Mouse (Mus musculus): ENCODE measurements around the gene Abca12. TPM values are rescaled to one million over a fixed set of nuclear protein-coding genes. Genes with fewer than 3 reads are reported as not detected.

The Abca12 gene
- total RNA-seq, 2 experiments from 2014 or later: not detected

- DNase-seq: no peak
Measured at GRCm38 (mm10) chr1:71330349-71330748, 84.4 kb downstream of the Abca12 start.

GRCm38 (mm10) chr1:71312171-71312570 is 102.5 kb downstream of the Abca12 start:
- DNase-seq: no peak

GRCm38 (mm10) chr1:71310614-71311013 is 104.1 kb downstream of the Abca12 start:
- DNase-seq: no peak

GRCm38 (mm10) chr1:71307362-71307761 is 107.3 kb downstream of the Abca12 start:
- no peak for DNase-seq

GRCm38 (mm10) chr1:71306196-71306595 is 108.5 kb downstream of the Abca12 start:
- DNase-seq: no peak

GRCm38 (mm10) chr1:71304588-71304987 is 110.1 kb downstream of the Abca12 start:
- no peak for DNase-seq

- DNase-seq: no peak
Measured at GRCm38 (mm10) chr1:71297021-71297420, 117.7 kb downstream of the Abca12 start.

- no peak for DNase-seq
Measured at GRCm38 (mm10) chr1:71296585-71296984, 118.1 kb downstream of the Abca12 start.

- no peak for DNase-seq
Measured at GRCm38 (mm10) chr1:71291917-71292316, 122.8 kb downstream of the Abca12 start.

GRCm38 (mm10) chr1:71289511-71289910 is 125.2 kb downstream of the Abca12 start:
- peak; percentile 66 for DNase-seq

- DNase-seq: no peak
Measured at GRCm38 (mm10) chr1:71276940-71277339, 137.8 kb downstream of the Abca12 start.

GRCm38 (mm10) chr1:71272550-71272949 is 142.2 kb downstream of the Abca12 start:
- DNase-seq: no peak

GRCm38 (mm10) chr1:71272077-71272476 is 142.6 kb downstream of the Abca12 start:
- DNase-seq: no peak

GRCm38 (mm10) chr1:71270083-71270482 is 144.6 kb downstream of the Abca12 start:
- no peak for DNase-seq

GRCm38 (mm10) chr1:71266630-71267029 is 148.1 kb downstream of the Abca12 start:
- no peak for DNase-seq

- no peak for DNase-seq
Measured at GRCm38 (mm10) chr1:71263532-71263931, 151.2 kb downstream of the Abca12 start.

GRCm38 (mm10) chr1:71244647-71245046 is 170.1 kb downstream of the Abca12 start:
- no peak for DNase-seq

- no peak for DNase-seq
Measured at GRCm38 (mm10) chr1:71241396-71241795, 173.3 kb downstream of the Abca12 start.

GRCm38 (mm10) chr1:71239586-71239985 is 175.1 kb downstream of the Abca12 start:
- DNase-seq: no peak

GRCm38 (mm10) chr1:71235335-71235734 is 179.4 kb downstream of the Abca12 start:
- no peak for DNase-seq

GRCm38 (mm10) chr1:71231211-71231610 is 183.5 kb downstream of the Abca12 start:
- DNase-seq: no peak

- no peak for DNase-seq
Measured at GRCm38 (mm10) chr1:71203581-71203980, 211.1 kb downstream of the Abca12 start.

GRCm38 (mm10) chr1:71196191-71196590 is 218.5 kb downstream of the Abca12 start:
- no peak for DNase-seq

GRCm38 (mm10) chr1:71195333-71195732 is 219.4 kb downstream of the Abca12 start:
- no peak for DNase-seq

GRCm38 (mm10) chr1:71193931-71194330 is 220.8 kb downstream of the Abca12 start:
- no peak for DNase-seq
